Mouse (Mus musculus): ENCODE results near the gene Fam151a.
"Not testable (repeated sequence)": the region's sequence is repeated elsewhere in the genome, so short reads cannot be mapped to it uniquely, and the experiment has no call there.

GRCm38 (mm10) chr4:106775767-106776166 lies 42.1 kb downstream of the Fam151a start:
- not testable (repeated sequence) for TF ChIP-seq CTCF (conservative IDR thresholded peaks at IDR 0.05; ENCODE audit: insufficient read depth, insufficient read length, low read depth, low read length); POLR2A (IDR thresholded peaks at IDR 0.05; ENCODE audit: low read depth, low read length)

All from kidney, adult 2 months (tissue).